Mouse (Mus musculus): Measurements from ENCODE around the gene Cd52. TPM values are rescaled to one million over a fixed set of nuclear protein-coding genes. Genes with fewer than 3 reads are reported as not detected.
A peak's percentile ranks its signal among the peaks of the same experiment; 100 is the strongest.
"Not testable (repeated sequence)": the region's sequence is repeated elsewhere in the genome, so short reads cannot be mapped to it uniquely, and the experiment has no call there.

The Cd52 gene
- 23.5 and 24.3 TPM in 2 replicates for polyA plus RNA-seq (2014; fragmentation: Nextera tagmentation; extraction: Ambion mirVana)

GRCm38 (mm10) chr4:134094923-134095547, at the start of gene Cd52:
Cd52 (minus strand) TSS chr4:134095082.
- ATAC-seq (replicated peaks; ENCODE audit: low FRiP score, low TSS enrichment, low read depth) (no peak), DNase-seq (ENCODE audit: low spot score) (no peak)
- H3K4me2 ChIP-seq (ENCODE audit: low read length), result no peak within 1 kb of the TSS

GRCm38 (mm10) chr4:134144297-134144696, 49.4 kb upstream of the Cd52 start:
- peaks cover 24% of the 10 kb centered on the region for H3K36me3 ChIP-seq (ENCODE audit: control insufficient read depth, insufficient read depth, low read length)
- not testable (repeated sequence) for H3K27me3 ChIP-seq (replicated peaks; ENCODE audit: control insufficient read depth, insufficient read depth, low read length); H3K4me1 ChIP-seq (replicated peaks; ENCODE audit: control insufficient read depth, insufficient read depth, low read length); DNase-seq (ENCODE audit: low spot score); H3K9me3 ChIP-seq (ENCODE audit: control insufficient read depth, low read length); ATAC-seq (replicated peaks; ENCODE audit: low FRiP score, low TSS enrichment, low read depth); H3K4me3 ChIP-seq (ENCODE audit: low read depth, low read length); H3K27ac ChIP-seq (ENCODE audit: low read depth); H3K9ac ChIP-seq (ENCODE audit: low read length); H3K4me2 ChIP-seq (ENCODE audit: low read length)
- WGBS, result 96% methylated on average over 5 of the region's 5 CpGs

More at GRCm38 (mm10) chr4:134094923-134095547, at the start of gene Cd52:
- Histone ChIP-seq H3K9me3 (ENCODE audit: control insufficient read depth, low read length) (no peaks in the 10 kb centered on the region), H3K9ac (ENCODE audit: low read length) (no peak within 1 kb of the TSS), H3K27ac (ENCODE audit: low read depth) (no peak within 1 kb of the TSS), H3K27me3 (replicated peaks; ENCODE audit: control insufficient read depth, insufficient read depth, low read length) (no peaks in the 10 kb centered on the region), H3K4me3 (ENCODE audit: low read depth, low read length) (no peak within 1 kb of the TSS), H3K36me3 (ENCODE audit: control insufficient read depth, insufficient read depth, low read length) (no peaks in the 10 kb centered on the region), H3K4me1 (replicated peaks; ENCODE audit: control insufficient read depth, insufficient read depth, low read length) (no peaks in the 10 kb centered on the region)
- WGBS, result 57% methylated on average over 3 of the region's 3 CpGs

GRCm38 (mm10) chr4:134138857-134139256, 44.0 kb upstream of the Cd52 start:
- Histone ChIP-seq H3K9me3 (ENCODE audit: control insufficient read depth, low read length) (no peaks in the 10 kb centered on the region), H3K27ac (ENCODE audit: low read depth) (no peak overlapping the region), H3K4me3 (ENCODE audit: low read depth, low read length) (no peak overlapping the region), H3K9ac (ENCODE audit: low read length) (no peak overlapping the region), H3K4me2 (ENCODE audit: low read length) (no peak overlapping the region), H3K4me1 (replicated peaks; ENCODE audit: control insufficient read depth, insufficient read depth, low read length) (no peaks in the 10 kb centered on the region), H3K36me3 (ENCODE audit: control insufficient read depth, insufficient read depth, low read length) (0 out of 2 replicates have a peak, but pooled peaks cover 11% of the 10 kb centered on the region), H3K27me3 (replicated peaks; ENCODE audit: control insufficient read depth, insufficient read depth, low read length) (no peaks in the 10 kb centered on the region)
- no peak for DNase-seq (ENCODE audit: low spot score)
- no peak for ATAC-seq (replicated peaks; ENCODE audit: low FRiP score, low TSS enrichment, low read depth)
- WGBS, result 80% methylated on average over 2 of the region's 2 CpGs

- H3K4me1 ChIP-seq (replicated peaks; ENCODE audit: control insufficient read depth, insufficient read depth, low read length), result no peaks in the 10 kb centered on the region
- 0 out of 2 replicates have a peak, but pooled peaks cover 7% of the 10 kb centered on the region for H3K36me3 ChIP-seq (ENCODE audit: control insufficient read depth, insufficient read depth, low read length)
- no peaks in the 10 kb centered on the region for H3K27me3 ChIP-seq (replicated peaks; ENCODE audit: control insufficient read depth, insufficient read depth, low read length)
- H3K4me3 ChIP-seq (ENCODE audit: low read depth, low read length), result no peak overlapping the region
- ATAC-seq (replicated peaks; ENCODE audit: low FRiP score, low TSS enrichment, low read depth) (no peak), DNase-seq (ENCODE audit: low spot score) (no peak)
- no peaks in the 10 kb centered on the region for H3K9me3 ChIP-seq (ENCODE audit: control insufficient read depth, low read length)
- no peak overlapping the region for H3K9ac ChIP-seq (ENCODE audit: low read length)
- H3K4me2 ChIP-seq (ENCODE audit: low read length), result no peak overlapping the region
- H3K27ac ChIP-seq (ENCODE audit: low read depth), result no peak overlapping the region
- WGBS, result 54% methylated on average over 3 of the region's 3 CpGs
These were observed 41.5 kb upstream of the Cd52 start for GRCm38 (mm10) chr4:134136280-134136926.

- H3K36me3 ChIP-seq (ENCODE audit: control insufficient read depth, insufficient read depth, low read length), result peaks cover 17% of the 10 kb centered on the region; the same call in 1 of the 2 replicates
- H3K9me3 ChIP-seq (ENCODE audit: control insufficient read depth, low read length), result no peaks in the 10 kb centered on the region
- H3K4me2 ChIP-seq (ENCODE audit: low read length), result no peak overlapping the region
- DNase-seq (ENCODE audit: low spot score) (no peak), ATAC-seq (replicated peaks; ENCODE audit: low FRiP score, low TSS enrichment, low read depth) (no peak)
- no peaks in the 10 kb centered on the region for H3K27me3 ChIP-seq (replicated peaks; ENCODE audit: control insufficient read depth, insufficient read depth, low read length)
- no peak overlapping the region for H3K27ac ChIP-seq (ENCODE audit: low read depth)
- WGBS, result 74% methylated on average over 8 of the region's 8 CpGs
- no peak overlapping the region for H3K9ac ChIP-seq (ENCODE audit: low read length)
- H3K4me1 ChIP-seq (replicated peaks; ENCODE audit: control insufficient read depth, insufficient read depth, low read length), result peaks cover 10% of the 10 kb centered on the region
- no peak overlapping the region for H3K4me3 ChIP-seq (ENCODE audit: low read depth, low read length)
These were observed 37.7 kb upstream of the Cd52 start for GRCm38 (mm10) chr4:134132519-134133095.

GRCm38 (mm10) chr4:134132117-134132516, 37.2 kb upstream of the Cd52 start:
- H3K27ac ChIP-seq (ENCODE audit: low read depth), result no peak overlapping the region
- peaks cover 13% of the 10 kb centered on the region; the same call in 1 of the 2 replicates for H3K36me3 ChIP-seq (ENCODE audit: control insufficient read depth, insufficient read depth, low read length)
- H3K27me3 ChIP-seq (replicated peaks; ENCODE audit: control insufficient read depth, insufficient read depth, low read length), result no peaks in the 10 kb centered on the region
- DNase-seq (ENCODE audit: low spot score) (no peak), ATAC-seq (replicated peaks; ENCODE audit: low FRiP score, low TSS enrichment, low read depth) (no peak)
- H3K4me1 ChIP-seq (replicated peaks; ENCODE audit: control insufficient read depth, insufficient read depth, low read length), result peaks cover 15% of the 10 kb centered on the region
- no peak overlapping the region for H3K4me2 ChIP-seq (ENCODE audit: low read length)
- no peak overlapping the region for H3K9ac ChIP-seq (ENCODE audit: low read length)
- H3K9me3 ChIP-seq (ENCODE audit: control insufficient read depth, low read length), result no peaks in the 10 kb centered on the region
- 69% methylated on average over 3 of the region's 3 CpGs for WGBS
- H3K4me3 ChIP-seq (ENCODE audit: low read depth, low read length), result no peak overlapping the region

GRCm38 (mm10) chr4:134129482-134129881, 34.6 kb upstream of the Cd52 start:
- Histone ChIP-seq H3K27me3 (replicated peaks; ENCODE audit: control insufficient read depth, insufficient read depth, low read length) (no peaks in the 10 kb centered on the region), H3K9ac (ENCODE audit: low read length) (no peak overlapping the region), H3K4me2 (ENCODE audit: low read length) (peak overlapping the region; percentile 78), H3K27ac (ENCODE audit: low read depth) (peak overlapping the region; percentile 73; the same call in 1 of the 2 replicates), H3K9me3 (ENCODE audit: control insufficient read depth, low read length) (no peaks in the 10 kb centered on the region), H3K4me1 (replicated peaks; ENCODE audit: control insufficient read depth, insufficient read depth, low read length) (peaks cover 18% of the 10 kb centered on the region), H3K36me3 (ENCODE audit: control insufficient read depth, insufficient read depth, low read length) (peaks cover 13% of the 10 kb centered on the region; the same call in 1 of the 2 replicates), H3K4me3 (ENCODE audit: low read depth, low read length) (peak overlapping the region; percentile 85; the same call in 1 of the 2 replicates)
- DNase-seq (ENCODE audit: low spot score), result no peak
- no peak for ATAC-seq (replicated peaks; ENCODE audit: low FRiP score, low TSS enrichment, low read depth)
- WGBS, result 46% methylated on average over 6 of the region's 6 CpGs

- H3K4me3 ChIP-seq (ENCODE audit: low read depth, low read length), result peak overlapping the region; percentile 85
- H3K36me3 ChIP-seq (ENCODE audit: control insufficient read depth, insufficient read depth, low read length), result peaks cover 13% of the 10 kb centered on the region; the same call in 1 of the 2 replicates
- ATAC-seq (replicated peaks; ENCODE audit: low FRiP score, low TSS enrichment, low read depth) (peak; percentile 60), DNase-seq (ENCODE audit: low spot score) (no peak)
- H3K27me3 ChIP-seq (replicated peaks; ENCODE audit: control insufficient read depth, insufficient read depth, low read length), result no peaks in the 10 kb centered on the region
- H3K27ac ChIP-seq (ENCODE audit: low read depth), result peak overlapping the region; percentile 73
- H3K4me1 ChIP-seq (replicated peaks; ENCODE audit: control insufficient read depth, insufficient read depth, low read length), result peaks cover 18% of the 10 kb centered on the region
- H3K4me2 ChIP-seq (ENCODE audit: low read length), result peak overlapping the region; percentile 78
- WGBS, result 4% methylated on average over 14 of the region's 14 CpGs
- H3K9me3 ChIP-seq (ENCODE audit: control insufficient read depth, low read length), result no peaks in the 10 kb centered on the region
- H3K9ac ChIP-seq (ENCODE audit: low read length), result peak overlapping the region; percentile 74
These were observed 34.1 kb upstream of the Cd52 start for GRCm38 (mm10) chr4:134128983-134129362.
